Mouse (Mus musculus) neural tube, embryonic 12.5 days (tissue): ENCODE data around the gene Chtf18. TPM values are rescaled to one million over a fixed set of nuclear protein-coding genes. Genes with fewer than 3 reads are reported as not detected.

Experiments used
- ATAC-seq: fragments of 200-750 bp; cut with Nextera tagmentation; 2 replicates; pipeline ENCODE4 v1.8.0; 2017; ENCODE audit warnings: low read depth, mild to moderate bottlenecking, moderate TSS enrichment, moderate library complexity; ENCODE audit not compliant: low FRiP score
- H3K27ac ChIP-seq: fragments of 300-500 bp; sonication (generic); 2 replicates; pipeline ENCODE4 v1.5.1; 2016
- H3K27me3 ChIP-seq: fragments of 300-500 bp; sonication (generic); replicated peaks from 2 replicates; pipeline ENCODE4 v1.6.1; 2016; ENCODE audit warnings: mild to moderate bottlenecking
- H3K36me3 ChIP-seq: fragments of 300-500 bp; sonication (generic); 2 replicates; pipeline ENCODE4 v1.6.1; 2016; ENCODE audit warnings: mild to moderate bottlenecking
- H3K4me1 ChIP-seq: fragments of 300-500 bp; sonication (generic); 2 replicates; pipeline ENCODE4 v1.6.1; 2016
- H3K4me2 ChIP-seq: fragments of 300-500 bp; sonication (generic); replicated peaks from 2 replicates; pipeline ENCODE4 v1.6.1; 2016; ENCODE audit warnings: mild to moderate bottlenecking
- H3K4me3 ChIP-seq: fragments of 300-500 bp; sonication (generic); 2 replicates; pipeline ENCODE4 v1.5.1; 2016
- H3K9ac ChIP-seq: fragments of 300-500 bp; sonication (generic); 2 replicates; pipeline ENCODE4 v1.6.1; 2016; ENCODE audit warnings: mild to moderate bottlenecking
- H3K9me3 ChIP-seq: fragments of 300-500 bp; sonication (generic); 2 replicates; pipeline ENCODE4 v1.6.1; 2016; ENCODE audit warnings: mild to moderate bottlenecking
- WGBS: fragments of 180-500 bp; shearing (Covaris S2); methylation state at CpG from one replicate; pipeline ENCODE4 v1.1.7; 2016; 5-methylcytosine and 5-hydroxymethylcytosine counted together
- microRNA-seq: library from miRNA; unstranded; fragments of <30 nt; microRNA quantifications from one replicate; pipeline ENCODE4, GENCODE M21; 2017
- polyA plus RNA-seq: library from polyadenylated mRNA; unstranded; fragments of >200 nt; fragmentation: Nextera tagmentation; extraction: Ambion mirVana; gene quantifications from 2 replicates; pipeline ENCODE4 v1.2.1, GENCODE M21; 2016

The Chtf18 gene
- polyA plus RNA-seq, 1 experiment from 2014 or later, result 24.9 TPM

DNA sequence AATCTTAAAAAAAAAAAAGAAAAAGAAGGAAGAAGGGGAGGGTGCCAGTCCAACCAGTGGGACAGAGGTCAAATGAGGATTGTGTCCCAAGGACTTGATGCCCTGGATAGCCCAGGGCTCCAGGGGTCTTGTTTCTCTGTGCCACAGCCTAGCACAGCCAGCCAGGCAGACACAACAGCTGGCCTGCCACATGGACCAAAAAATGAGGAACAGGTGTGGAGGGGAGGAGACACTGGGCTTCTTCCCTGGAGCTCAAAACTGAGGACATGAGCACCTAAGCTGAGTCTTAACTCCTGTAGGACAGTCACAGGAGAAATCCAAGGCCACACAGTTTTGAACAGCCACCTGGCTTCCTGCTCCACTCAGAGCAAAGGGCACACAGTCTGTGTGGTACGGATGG, 31.0 kb downstream of the Chtf18 start:
- no peak for ATAC-seq
- WGBS, result 52% methylated on average over 1 of the region's 1 CpGs
- no peak overlapping the region for H3K4me3 ChIP-seq
- H3K9me3 ChIP-seq, result no peaks in the 10 kb centered on the region
- no peak overlapping the region for H3K4me2 ChIP-seq
- no peak overlapping the region for H3K9ac ChIP-seq
- no peak overlapping the region for H3K27ac ChIP-seq
- H3K4me1 ChIP-seq, result no peaks in the 10 kb centered on the region
- no peaks in the 10 kb centered on the region for H3K36me3 ChIP-seq
- H3K27me3 ChIP-seq, result no peaks in the 10 kb centered on the region

- WGBS, result 90% methylated on average over 4 of the region's 4 CpGs
- no peaks in the 10 kb centered on the region for H3K4me1 ChIP-seq
- H3K4me3 ChIP-seq, result no peak overlapping the region
- no peak for ATAC-seq
- H3K9ac ChIP-seq, result no peak overlapping the region
- H3K9me3 ChIP-seq, result no peaks in the 10 kb centered on the region
- no peaks in the 10 kb centered on the region for H3K36me3 ChIP-seq
- H3K4me2 ChIP-seq, result no peak overlapping the region
- no peak overlapping the region for H3K27ac ChIP-seq
- 0 out of 2 replicates have a peak, but pooled peaks cover 7% of the 10 kb centered on the region for H3K27me3 ChIP-seq
Observed at GRCm38 (mm10) chr17:25688922-25689321, 38.3 kb downstream of the Chtf18 start.

- Histone ChIP-seq H3K27me3 (0 out of 2 replicates have a peak, but pooled peaks cover 7% of the 10 kb centered on the region), H3K9me3 (no peaks in the 10 kb centered on the region), H3K4me2 (no peak overlapping the region), H3K27ac (no peak overlapping the region), H3K4me1 (no peaks in the 10 kb centered on the region), H3K9ac (no peak overlapping the region), H3K36me3 (no peaks in the 10 kb centered on the region), H3K4me3 (no peak overlapping the region)
- ATAC-seq, result no peak
- 56% methylated on average over 7 of the region's 7 CpGs for WGBS
Observed at GRCm38 (mm10) chr17:25686323-25686722, 40.9 kb downstream of the Chtf18 start.

- WGBS, result 84% methylated on average over 4 of the region's 4 CpGs
- Histone ChIP-seq H3K27ac (no peak overlapping the region), H3K36me3 (no peaks in the 10 kb centered on the region), H3K27me3 (no peaks in the 10 kb centered on the region), H3K9ac (no peak overlapping the region), H3K4me2 (no peak overlapping the region), H3K4me3 (no peak overlapping the region), H3K9me3 (no peaks in the 10 kb centered on the region), H3K4me1 (peaks cover 16% of the 10 kb centered on the region)
- ATAC-seq, result no peak
Observed at GRCm38 (mm10) chr17:25681636-25682035, 45.6 kb downstream of the Chtf18 start.

DNA sequence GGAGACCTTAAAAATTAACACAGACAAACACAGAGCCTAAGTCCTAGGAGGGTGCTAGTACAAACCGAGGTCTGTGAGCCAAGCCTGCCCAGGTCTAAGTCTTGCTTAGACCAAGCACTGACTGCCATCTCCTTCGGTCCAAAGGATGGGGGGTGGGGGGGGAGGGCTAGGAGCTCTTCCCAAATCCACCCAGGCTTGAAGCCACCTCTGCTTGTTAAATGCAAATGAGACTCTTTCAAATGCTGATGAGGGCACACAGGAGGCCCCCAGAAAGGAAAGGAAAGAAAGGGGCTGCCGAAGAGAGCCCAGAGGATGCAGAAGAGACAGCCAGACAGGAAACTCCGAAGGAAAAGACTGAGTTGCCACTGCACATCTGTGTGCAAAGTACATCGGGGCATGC, 47.4 kb downstream of the Chtf18 start:
- H3K27me3 ChIP-seq, result no peaks in the 10 kb centered on the region
- WGBS, result 2% methylated on average over 5 of the region's 5 CpGs
- peaks cover 16% of the 10 kb centered on the region for H3K4me1 ChIP-seq
- no peak overlapping the region for H3K27ac ChIP-seq
- peak overlapping the region; percentile 30 for H3K4me2 ChIP-seq
- no peak overlapping the region for H3K9ac ChIP-seq
- H3K9me3 ChIP-seq, result peaks cover 8% of the 10 kb centered on the region; the same call in 1 of the 2 replicates
- peak; percentile 37; the same call in 1 of the 2 replicates for ATAC-seq
- H3K36me3 ChIP-seq, result no peaks in the 10 kb centered on the region
- H3K4me3 ChIP-seq, result no peak overlapping the region

- Histone ChIP-seq H3K4me1 (peaks cover 16% of the 10 kb centered on the region), H3K4me3 (no peak overlapping the region), H3K4me2 (no peak overlapping the region), H3K9me3 (peaks cover 8% of the 10 kb centered on the region; the same call in 1 of the 2 replicates), H3K27me3 (no peaks in the 10 kb centered on the region), H3K9ac (no peak overlapping the region), H3K27ac (no peak overlapping the region), H3K36me3 (no peaks in the 10 kb centered on the region)
- ATAC-seq, result no peak
- 55% methylated on average over 6 of the region's 6 CpGs for WGBS
Observed at GRCm38 (mm10) chr17:25677969-25678368, 49.2 kb downstream of the Chtf18 start.

DNA sequence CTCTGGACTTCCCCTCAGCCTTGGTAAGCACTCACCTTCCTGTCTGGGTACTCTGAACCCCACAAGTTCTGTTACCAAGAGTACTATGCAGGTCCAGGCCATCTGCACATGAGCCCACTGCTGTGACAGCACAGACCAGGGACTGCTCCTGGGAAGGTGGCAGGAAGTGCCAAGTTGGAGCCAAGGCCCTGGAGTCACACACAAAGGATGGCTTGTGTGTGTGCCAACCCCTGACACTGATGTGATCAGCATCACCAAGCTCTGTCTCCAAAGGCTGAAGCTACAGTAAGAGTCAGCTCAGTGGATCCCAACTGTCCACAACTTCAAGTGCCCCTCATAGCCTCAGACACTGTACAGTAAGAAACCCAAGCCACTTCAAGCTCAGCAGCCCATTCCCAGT, 54.2 kb downstream of the Chtf18 start:
- H3K9me3 ChIP-seq, result peaks cover 8% of the 10 kb centered on the region; the same call in 1 of the 2 replicates
- no peak for ATAC-seq
- H3K36me3 ChIP-seq, result no peaks in the 10 kb centered on the region
- no peak overlapping the region for H3K9ac ChIP-seq
- H3K27ac ChIP-seq, result no peak overlapping the region
- H3K27me3 ChIP-seq, result no peaks in the 10 kb centered on the region
- H3K4me3 ChIP-seq, result no peak overlapping the region
- no peak overlapping the region for H3K4me2 ChIP-seq
- peaks cover 19% of the 10 kb centered on the region for H3K4me1 ChIP-seq

Small RNA genes lying within 50 kb of the gene (microRNA-seq; reads per million reads assigned to microRNA genes)
- not detected for gene Gm25083

Other genes with a start within 250 kb of the Chtf18 start
- gene Sstr5, start 230.1 kb downstream of the Chtf18 start, polyA plus RNA-seq, result 0.18 TPM in 1 of 2 replicates, not detected in the other
- 8.1 and 9.5 TPM in 2 replicates for gene Sox8, start 156.7 kb downstream of the Chtf18 start, polyA plus RNA-seq
- 25.2 and 25.8 TPM in 2 replicates for gene Lmf1, start 148.3 kb downstream of the Chtf18 start, polyA plus RNA-seq
- gene Gng13, start 10.2 kb downstream of the Chtf18 start, polyA plus RNA-seq, result 1.6 and 2.1 TPM in 2 replicates
- gene Rpusd1, start 251 bp upstream of the Chtf18 start, polyA plus RNA-seq, result 20.5 and 22.1 TPM in 2 replicates
- gene Mslnl, start 8.6 kb upstream of the Chtf18 start, polyA plus RNA-seq, result not detected in 2 replicates
- 0.27 and 0.38 TPM in 2 replicates for gene Msln, start 27.0 kb upstream of the Chtf18 start, polyA plus RNA-seq
- 25.5 and 29.2 TPM in 2 replicates for gene Narfl, start 46.4 kb upstream of the Chtf18 start, polyA plus RNA-seq
- 102 and 103 TPM in 2 replicates for gene Haghl, start 58.3 kb upstream of the Chtf18 start, polyA plus RNA-seq
- gene Ccdc78, start 59.2 kb upstream of the Chtf18 start, polyA plus RNA-seq, result 0.33 and 0.57 TPM in 2 replicates
- gene Fam173a, start 65.5 kb upstream of the Chtf18 start, polyA plus RNA-seq, result 75.3 and 84.6 TPM in 2 replicates
- gene AC134908.4, start 68.2 kb upstream of the Chtf18 start, polyA plus RNA-seq, result 1.0 and 1.9 TPM in 2 replicates
- 80.7 and 92.0 TPM in 2 replicates for gene Metrn, start 69.7 kb upstream of the Chtf18 start, polyA plus RNA-seq
- gene Fbxl16, start 81.7 kb upstream of the Chtf18 start, polyA plus RNA-seq, result 25.8 and 27.0 TPM in 2 replicates
- 27.6 and 28.6 TPM in 2 replicates for gene Wdr24, start 96.2 kb upstream of the Chtf18 start, polyA plus RNA-seq
- gene Jmjd8, start 101.4 kb upstream of the Chtf18 start, polyA plus RNA-seq, result 67.7 and 72.6 TPM in 2 replicates
- gene Stub1, start 106.0 kb upstream of the Chtf18 start, polyA plus RNA-seq, result 293 and 301 TPM in 2 replicates
- gene Rhbdl1, start 109.9 kb upstream of the Chtf18 start, polyA plus RNA-seq, result 8.1 and 8.6 TPM in 2 replicates
- 3.9 and 4.8 TPM in 2 replicates for gene Gm20683, start 114.3 kb upstream of the Chtf18 start, polyA plus RNA-seq
- 18.4 and 20.1 TPM in 2 replicates for gene Rhot2, start 117.4 kb upstream of the Chtf18 start, polyA plus RNA-seq
- gene Wdr90, start 134.1 kb upstream of the Chtf18 start, polyA plus RNA-seq, result 23.6 and 24.9 TPM in 2 replicates
- 6.8 and 7.2 TPM in 2 replicates for gene Mcrip2, start 141.3 kb upstream of the Chtf18 start, polyA plus RNA-seq
- gene Mettl26, start 147.7 kb upstream of the Chtf18 start, polyA plus RNA-seq, result 52.0 and 56.9 TPM in 2 replicates
- 0.63 and 0.86 TPM in 2 replicates for gene Wfikkn1, start 153.4 kb upstream of the Chtf18 start, polyA plus RNA-seq
- 47.7 and 49.3 TPM in 2 replicates for gene Rab40c, start 192.3 kb upstream of the Chtf18 start, polyA plus RNA-seq
- gene Pigq, start 217.5 kb upstream of the Chtf18 start, polyA plus RNA-seq, result 54.7 and 57.3 TPM in 2 replicates
- 0.11 and 0.14 TPM in 2 replicates for gene Nhlrc4, start 217.5 kb upstream of the Chtf18 start, polyA plus RNA-seq
- gene A930017K11Rik, start 225.1 kb upstream of the Chtf18 start, polyA plus RNA-seq, result 0.08 TPM in 2 replicates